Mouse (Mus musculus): Measurements from ENCODE around the gene Gm9887. TPM values are rescaled to one million over a fixed set of nuclear protein-coding genes. Genes with fewer than 3 reads are reported as not detected.
"Not testable (repeated sequence)": the region's sequence is repeated elsewhere in the genome, so short reads cannot be mapped to it uniquely, and the experiment has no call there.

Gene Gm9887
- polyA plus RNA-seq, 1 experiment from 2014 or later: 0.62 TPM

- H3K9ac ChIP-seq (replicated peaks; ENCODE audit: low read depth, low read length); H3K27me3 ChIP-seq (replicated peaks; ENCODE audit: control insufficient read depth, insufficient read depth, low read length); H3K4me2 ChIP-seq (ENCODE audit: low read length); H3K9me3 ChIP-seq (ENCODE audit: control insufficient read depth, low read length); H3K27ac ChIP-seq (ENCODE audit: low read length); ATAC-seq; H3K36me3 ChIP-seq (ENCODE audit: control insufficient read depth, insufficient read depth); H3K4me3 ChIP-seq (replicated peaks; ENCODE audit: low read length): not testable (repeated sequence)
- peaks cover 19% of the 10 kb centered on the region for H3K4me1 ChIP-seq (replicated peaks; ENCODE audit: control insufficient read depth, insufficient read depth, low read length)
- WGBS: 94% methylated on average over 6 of the region's 6 CpGs
Measured at GRCm38 (mm10) chr12:69377636-69378035, 5.4 kb upstream of the Gm9887 start.

GRCm38 (mm10) chr12:69377188-69377587, 4.9 kb upstream of the Gm9887 start:
- Histone ChIP-seq H3K27ac (ENCODE audit: low read length) (no peak overlapping the region), H3K9me3 (ENCODE audit: control insufficient read depth, low read length) (no peaks in the 10 kb centered on the region), H3K4me2 (ENCODE audit: low read length) (no peak overlapping the region), H3K27me3 (replicated peaks; ENCODE audit: control insufficient read depth, insufficient read depth, low read length) (no peaks in the 10 kb centered on the region), H3K4me1 (replicated peaks; ENCODE audit: control insufficient read depth, insufficient read depth, low read length) (peaks cover 19% of the 10 kb centered on the region), H3K4me3 (replicated peaks; ENCODE audit: low read length) (no peak overlapping the region), H3K36me3 (ENCODE audit: control insufficient read depth, insufficient read depth) (no peaks in the 10 kb centered on the region), H3K9ac (replicated peaks; ENCODE audit: low read depth, low read length) (no peak overlapping the region)
- 87% methylated on average over 1 of the region's 1 CpGs for WGBS
- ATAC-seq: no peak

GRCm38 (mm10) chr12:69376132-69376531, 3.9 kb upstream of the Gm9887 start:
- peaks cover 19% of the 10 kb centered on the region for H3K4me1 ChIP-seq (replicated peaks; ENCODE audit: control insufficient read depth, insufficient read depth, low read length)
- H3K27me3 ChIP-seq (replicated peaks; ENCODE audit: control insufficient read depth, insufficient read depth, low read length): no peaks in the 10 kb centered on the region
- H3K4me2 ChIP-seq (ENCODE audit: low read length): no peak overlapping the region
- WGBS: 91% methylated on average over 2 of the region's 2 CpGs
- no peaks in the 10 kb centered on the region for H3K36me3 ChIP-seq (ENCODE audit: control insufficient read depth, insufficient read depth)
- H3K9ac ChIP-seq (replicated peaks; ENCODE audit: low read depth, low read length): no peak overlapping the region
- H3K9me3 ChIP-seq (ENCODE audit: control insufficient read depth, low read length): no peaks in the 10 kb centered on the region
- ATAC-seq: no peak
- no peak overlapping the region for H3K27ac ChIP-seq (ENCODE audit: low read length)
- H3K4me3 ChIP-seq (replicated peaks; ENCODE audit: low read length): no peak overlapping the region

- no peak for ATAC-seq
- Histone ChIP-seq H3K9ac (replicated peaks; ENCODE audit: low read depth, low read length) (peak overlapping the region; percentile 94), H3K9me3 (ENCODE audit: control insufficient read depth, low read length) (no peaks in the 10 kb centered on the region), H3K4me1 (replicated peaks; ENCODE audit: control insufficient read depth, insufficient read depth, low read length) (peaks cover 22% of the 10 kb centered on the region), H3K36me3 (ENCODE audit: control insufficient read depth, insufficient read depth) (no peaks in the 10 kb centered on the region), H3K4me3 (replicated peaks; ENCODE audit: low read length) (peak overlapping the region; percentile 87), H3K4me2 (ENCODE audit: low read length) (peak overlapping the region; percentile 95), H3K27ac (ENCODE audit: low read length) (no peak overlapping the region), H3K27me3 (replicated peaks; ENCODE audit: control insufficient read depth, insufficient read depth, low read length) (no peaks in the 10 kb centered on the region)
- WGBS: 38% methylated on average over 11 of the region's 11 CpGs
Measured at GRCm38 (mm10) chr12:69373850-69374766, 1.9 kb upstream of the Gm9887 start.

GRCm38 (mm10) chr12:69372731-69373331, 573 bp upstream of the Gm9887 start:
- ATAC-seq: peak; percentile 8; the same call in 1 of the 2 replicates
- Histone ChIP-seq H3K27me3 (replicated peaks; ENCODE audit: control insufficient read depth, insufficient read depth, low read length) (no peaks in the 10 kb centered on the region), H3K4me2 (ENCODE audit: low read length) (peak overlapping the region; percentile 95), H3K9ac (replicated peaks; ENCODE audit: low read depth, low read length) (peak overlapping the region; percentile 94), H3K27ac (ENCODE audit: low read length) (peak overlapping the region; percentile 94), H3K36me3 (ENCODE audit: control insufficient read depth, insufficient read depth) (no peaks in the 10 kb centered on the region), H3K4me1 (replicated peaks; ENCODE audit: control insufficient read depth, insufficient read depth, low read length) (peaks cover 22% of the 10 kb centered on the region), H3K9me3 (ENCODE audit: control insufficient read depth, low read length) (no peaks in the 10 kb centered on the region), H3K4me3 (replicated peaks; ENCODE audit: low read length) (peak overlapping the region; percentile 87)
- WGBS: under 1% methylated on average over 42 of the region's 42 CpGs

GRCm38 (mm10) chr12:69371421-69371853, 821 bp downstream of the Gm9887 start:
- peak overlapping the region; percentile 65 for H3K4me2 ChIP-seq (ENCODE audit: low read length)
- H3K9me3 ChIP-seq (ENCODE audit: control insufficient read depth, low read length): no peaks in the 10 kb centered on the region
- no peaks in the 10 kb centered on the region for H3K27me3 ChIP-seq (replicated peaks; ENCODE audit: control insufficient read depth, insufficient read depth, low read length)
- H3K9ac ChIP-seq (replicated peaks; ENCODE audit: low read depth, low read length): peak overlapping the region; percentile 76
- H3K4me1 ChIP-seq (replicated peaks; ENCODE audit: control insufficient read depth, insufficient read depth, low read length): peaks cover 22% of the 10 kb centered on the region
- no peaks in the 10 kb centered on the region for H3K36me3 ChIP-seq (ENCODE audit: control insufficient read depth, insufficient read depth)
- peak; percentile 89 for ATAC-seq
- 0% methylated on average over 24 of the region's 24 CpGs for WGBS
- H3K27ac ChIP-seq (ENCODE audit: low read length): peak overlapping the region; percentile 94
- H3K4me3 ChIP-seq (replicated peaks; ENCODE audit: low read length): peak overlapping the region; percentile 87

GRCm38 (mm10) chr12:69370936-69371335, 1.3 kb downstream of the Gm9887 start:
- no peaks in the 10 kb centered on the region for H3K9me3 ChIP-seq (ENCODE audit: control insufficient read depth, low read length)
- H3K4me2 ChIP-seq (ENCODE audit: low read length): peak overlapping the region; percentile 65
- peaks cover 19% of the 10 kb centered on the region for H3K4me1 ChIP-seq (replicated peaks; ENCODE audit: control insufficient read depth, insufficient read depth, low read length)
- no peak for ATAC-seq
- 12% methylated on average over 7 of the region's 7 CpGs for WGBS
- peak overlapping the region; percentile 87 for H3K4me3 ChIP-seq (replicated peaks; ENCODE audit: low read length)
- H3K9ac ChIP-seq (replicated peaks; ENCODE audit: low read depth, low read length): peak overlapping the region; percentile 76
- no peaks in the 10 kb centered on the region for H3K36me3 ChIP-seq (ENCODE audit: control insufficient read depth, insufficient read depth)
- H3K27ac ChIP-seq (ENCODE audit: low read length): peak overlapping the region; percentile 5; the same call in 1 of the 2 replicates
- H3K27me3 ChIP-seq (replicated peaks; ENCODE audit: control insufficient read depth, insufficient read depth, low read length): no peaks in the 10 kb centered on the region

- Histone ChIP-seq H3K36me3 (ENCODE audit: control insufficient read depth, insufficient read depth) (no peaks in the 10 kb centered on the region), H3K4me3 (replicated peaks; ENCODE audit: low read length) (no peak overlapping the region), H3K4me2 (ENCODE audit: low read length) (no peak overlapping the region), H3K27me3 (replicated peaks; ENCODE audit: control insufficient read depth, insufficient read depth, low read length) (no peaks in the 10 kb centered on the region), H3K27ac (ENCODE audit: low read length) (no peak overlapping the region), H3K4me1 (replicated peaks; ENCODE audit: control insufficient read depth, insufficient read depth, low read length) (peaks cover 6% of the 10 kb centered on the region), H3K9ac (replicated peaks; ENCODE audit: low read depth, low read length) (no peak overlapping the region), H3K9me3 (ENCODE audit: control insufficient read depth, low read length) (no peaks in the 10 kb centered on the region)
- WGBS: 72% methylated on average over 2 of the region's 2 CpGs
- no peak for ATAC-seq
Measured at GRCm38 (mm10) chr12:69367557-69367956, 4.7 kb downstream of the Gm9887 start.

- H3K9me3 ChIP-seq (ENCODE audit: control insufficient read depth, low read length): no peaks in the 10 kb centered on the region
- H3K27ac ChIP-seq (ENCODE audit: low read length): no peak overlapping the region
- H3K4me1 ChIP-seq (replicated peaks; ENCODE audit: control insufficient read depth, insufficient read depth, low read length): peaks cover 10% of the 10 kb centered on the region
Measured at GRCm38 (mm10) chr12:69366424-69366823, 5.8 kb downstream of the Gm9887 start.

More at GRCm38 (mm10) chr12:69366424-69366823, 5.8 kb downstream of the Gm9887 start:
- H3K36me3 ChIP-seq (ENCODE audit: control insufficient read depth, insufficient read depth): no peaks in the 10 kb centered on the region
- no peaks in the 10 kb centered on the region for H3K27me3 ChIP-seq (replicated peaks; ENCODE audit: control insufficient read depth, insufficient read depth, low read length)
- no peak overlapping the region for H3K9ac ChIP-seq (replicated peaks; ENCODE audit: low read depth, low read length)
- no peak for ATAC-seq
- no peak overlapping the region for H3K4me3 ChIP-seq (replicated peaks; ENCODE audit: low read length)
- H3K4me2 ChIP-seq (ENCODE audit: low read length): no peak overlapping the region
